Mouse (Mus musculus): ENCODE data around the gene Rora. TPM values are rescaled to one million over a fixed set of nuclear protein-coding genes. Genes with fewer than 3 reads are reported as not detected.
"Not testable (repeated sequence)": the region's sequence is repeated elsewhere in the genome, so short reads cannot be mapped to it uniquely, and the experiment has no call there.

Gene Rora
- total RNA-seq, 2 experiments from 2014 or later: 21.2 to 31.2 TPM

DNA sequence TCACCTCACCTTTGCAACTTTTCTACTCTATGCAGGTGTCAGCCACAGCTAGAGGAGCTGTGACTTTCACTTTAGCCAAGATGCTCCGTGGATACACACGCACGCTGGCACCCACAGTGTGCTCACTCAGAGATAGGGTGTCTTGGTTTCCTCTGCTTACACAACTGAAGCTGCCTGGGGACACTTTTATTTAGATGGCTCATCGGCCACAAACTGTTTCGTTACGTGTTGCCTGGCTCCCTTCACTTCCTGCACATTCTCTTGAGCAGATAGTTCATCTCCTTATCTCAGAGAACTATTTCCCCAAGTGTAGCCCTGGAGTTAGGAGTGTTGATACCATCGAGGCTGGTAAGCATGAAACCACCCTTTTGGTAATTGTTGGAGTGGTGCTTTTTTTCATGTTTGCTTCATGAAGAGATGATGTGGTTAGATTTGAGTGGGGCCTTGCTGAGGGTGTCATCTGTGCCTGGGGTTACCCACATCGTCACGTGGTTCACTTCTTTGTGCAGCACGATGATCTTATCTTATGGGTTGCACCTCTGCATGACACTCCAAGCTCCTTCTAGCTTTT is 380.8 kb downstream of the Rora start:
- intact Hi-C loops (cut with DNase I): no loop called here

DNA sequence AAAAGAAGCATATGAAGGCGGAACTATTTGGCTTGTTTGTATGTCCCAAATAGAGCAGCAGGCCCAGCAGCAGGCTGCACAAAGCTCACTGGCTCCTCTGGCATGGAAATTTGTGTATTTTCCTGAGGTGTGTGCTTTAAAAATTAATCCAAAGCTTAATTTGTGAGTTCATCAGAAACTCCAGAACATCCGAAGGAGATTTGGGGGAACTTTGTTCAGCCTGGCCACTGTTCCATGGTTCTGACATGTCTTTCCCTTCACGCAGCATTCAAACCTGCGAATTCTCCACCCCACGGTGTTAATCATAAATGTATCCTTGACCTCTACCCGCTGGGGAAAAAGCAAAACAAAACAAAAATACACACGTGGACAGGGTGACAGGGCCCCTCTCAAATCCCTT is 381.9 kb downstream of the Rora start:
- no peak for DNase-seq (ENCODE audit: low spot score)
- intact Hi-C loops (cut with DNase I): no loop called here

More for the DNA sequence above, 380.8 kb downstream of the Rora start:
- DNase-seq (ENCODE audit: low spot score): no peak

DNA sequence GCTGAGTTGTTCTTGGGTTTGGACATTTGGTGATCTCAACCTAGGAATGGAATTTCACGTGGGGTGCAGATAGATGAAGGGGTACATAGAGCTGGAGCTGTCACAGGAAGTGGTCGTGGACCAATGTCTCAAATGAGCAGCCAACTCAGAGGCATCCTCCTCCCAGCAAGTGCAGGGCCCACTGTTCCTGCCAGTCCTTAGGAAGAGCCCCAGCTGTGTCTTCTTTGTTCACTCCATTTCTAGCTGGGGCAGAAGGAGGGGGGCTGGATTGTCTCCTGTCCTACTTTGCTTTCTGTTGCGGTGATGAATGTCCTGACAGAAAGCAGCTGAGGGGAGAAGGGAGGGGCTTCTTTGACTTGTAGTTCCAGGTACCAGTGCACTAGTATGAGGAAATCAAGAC is 382.7 kb downstream of the Rora start:
- intact Hi-C loops (cut with DNase I): no loop called here
- DNase-seq (ENCODE audit: low spot score): no peak

DNA sequence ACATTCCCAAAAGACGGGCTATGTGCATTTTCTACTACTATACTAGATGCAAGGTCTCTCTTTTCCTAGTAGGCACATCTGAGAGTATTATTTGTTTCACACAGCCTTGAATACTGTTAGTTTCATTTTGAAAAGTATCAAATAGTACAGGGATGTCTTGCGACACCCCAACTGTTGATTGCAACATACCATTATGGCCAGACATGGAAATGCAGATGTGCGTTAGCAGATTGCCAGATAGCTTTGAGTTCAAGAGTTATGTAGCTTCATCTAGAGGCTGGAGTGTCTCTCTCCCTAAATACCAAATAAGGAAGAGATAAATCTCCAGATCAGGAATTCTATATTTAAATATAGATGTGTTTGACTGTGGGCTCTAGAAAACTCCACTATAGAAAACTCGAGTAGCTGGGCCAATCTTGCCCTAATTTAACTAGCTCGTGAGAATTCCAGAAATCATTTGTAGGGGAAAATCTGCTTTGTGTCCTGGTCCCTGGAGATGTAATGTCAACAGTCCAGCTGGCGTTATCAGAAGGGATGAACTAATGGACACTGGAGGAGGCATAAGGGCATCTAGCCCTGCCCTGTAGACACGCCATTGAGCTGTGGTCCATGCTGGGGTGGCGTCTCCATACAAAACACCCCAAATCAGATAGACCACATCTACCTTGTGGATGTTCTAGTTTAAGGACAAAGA is 390.5 kb downstream of the Rora start:
- intact Hi-C loops (cut with DNase I): no loop called here
- DNase-seq (ENCODE audit: low spot score): peak; percentile 19

DNA sequence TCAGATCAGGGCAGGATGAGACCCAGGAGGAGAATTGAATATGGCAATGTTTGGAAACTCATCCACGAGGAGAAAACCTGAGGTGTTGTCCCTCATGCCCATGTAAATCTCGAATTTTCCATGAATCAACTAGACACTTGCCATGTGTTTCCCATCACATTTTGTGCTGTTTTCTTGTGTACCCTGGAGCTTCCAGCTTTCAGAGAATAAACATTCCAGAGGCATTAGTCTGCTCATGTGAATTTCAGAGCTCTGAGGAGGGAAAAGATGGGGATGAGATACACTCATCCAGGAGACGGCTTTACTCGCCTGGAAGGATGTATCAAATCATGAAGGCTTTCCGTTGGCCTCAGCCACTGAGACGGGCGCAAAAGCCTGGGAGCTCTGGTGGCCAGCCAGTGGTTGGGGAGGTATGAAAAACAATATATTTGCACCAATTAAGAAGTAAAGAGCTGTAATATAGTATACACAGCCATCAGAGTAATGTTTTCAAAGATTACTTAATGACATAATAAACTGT is 391.1 kb downstream of the Rora start:
- no peak for DNase-seq (ENCODE audit: low spot score)
- intact Hi-C loops (cut with DNase I): no loop called here

DNA sequence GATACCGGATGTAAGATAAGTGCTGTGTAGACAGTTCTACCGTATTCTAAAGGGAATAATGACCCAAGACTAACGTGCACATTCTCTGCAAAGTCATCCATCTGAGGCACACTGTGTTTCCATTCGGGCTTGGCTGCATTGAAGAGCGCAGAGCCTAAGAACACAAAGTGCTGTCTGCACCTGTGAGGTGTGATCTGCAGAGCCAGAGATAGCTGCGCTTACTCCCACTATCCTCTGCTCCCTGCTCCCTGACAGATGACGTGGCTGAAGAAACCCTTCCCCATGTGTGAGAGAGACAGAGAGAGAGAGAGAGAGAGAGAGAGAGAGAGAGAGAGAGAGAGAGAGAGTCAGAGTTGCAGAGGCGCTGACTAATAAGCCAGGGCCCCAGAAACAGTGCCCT is 392.3 kb downstream of the Rora start:
- intact Hi-C loops (cut with DNase I): no loop called here
- DNase-seq (ENCODE audit: low spot score): no peak

DNA sequence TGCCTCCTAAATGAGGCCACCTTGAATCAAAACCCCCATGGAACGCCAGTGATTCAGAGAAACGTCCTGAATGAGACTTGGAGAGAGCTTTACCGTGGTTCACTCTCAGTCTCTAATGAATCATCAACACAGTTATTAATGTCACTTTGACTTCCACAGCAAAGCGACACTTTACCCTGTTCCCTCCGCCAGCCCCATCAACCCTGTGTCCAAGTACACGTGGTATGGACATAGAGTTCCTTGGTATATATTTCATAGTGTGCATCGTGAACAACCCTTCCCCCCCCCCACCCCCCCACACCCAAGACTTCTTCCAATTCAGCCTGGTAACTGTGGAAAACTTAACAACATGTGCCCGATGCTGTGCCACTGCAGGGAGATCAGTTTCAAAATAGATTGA is 397.3 kb downstream of the Rora start:
- intact Hi-C loops (cut with DNase I): no loop called here

DNA sequence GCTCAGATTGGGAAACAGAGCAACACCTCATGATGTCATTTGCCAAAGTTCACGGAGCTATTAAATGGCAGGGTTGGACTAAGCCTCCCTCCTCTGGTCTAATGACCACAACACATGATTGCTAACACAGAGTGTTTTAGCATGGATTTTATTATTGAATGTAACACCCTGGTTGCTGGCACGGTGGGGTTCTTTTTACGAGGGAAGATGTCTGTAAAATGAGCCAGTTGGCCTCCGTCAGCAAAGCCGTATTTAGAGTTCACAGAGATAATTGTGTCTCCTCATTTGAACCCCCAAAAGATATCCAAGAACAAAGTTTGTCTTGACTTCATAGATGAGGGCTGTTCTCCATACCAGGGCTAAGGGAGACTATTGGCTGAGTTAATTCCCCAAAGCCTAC is 398.3 kb downstream of the Rora start:
- intact Hi-C loops (cut with DNase I): no loop called here
- no peak for DNase-seq (ENCODE audit: low spot score)

More for the DNA sequence above, 397.3 kb downstream of the Rora start:
- no peak for DNase-seq (ENCODE audit: low spot score)

DNA sequence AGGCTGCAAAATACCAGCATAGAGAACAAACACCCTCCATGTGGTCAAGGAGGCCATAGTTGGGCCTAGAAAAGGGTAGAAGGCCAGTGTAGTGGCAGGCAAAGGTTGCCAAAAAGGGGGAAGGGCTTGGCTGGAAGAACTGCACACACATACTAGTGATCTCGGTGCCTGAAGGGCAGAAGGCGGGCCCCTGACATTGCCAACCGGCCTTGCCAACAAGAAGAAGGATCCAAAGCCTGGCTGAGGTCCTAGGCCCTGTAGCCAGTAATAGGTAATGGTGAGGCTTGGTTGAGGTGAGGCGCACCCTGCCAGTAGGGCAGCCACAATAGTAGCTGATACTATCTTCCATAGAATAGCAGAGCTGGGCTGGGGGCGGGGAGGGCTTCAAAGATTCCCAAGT is 401.7 kb downstream of the Rora start:
- intact Hi-C loops (cut with DNase I): no loop called here
- peak; percentile 15 for DNase-seq (ENCODE audit: low spot score)

DNA sequence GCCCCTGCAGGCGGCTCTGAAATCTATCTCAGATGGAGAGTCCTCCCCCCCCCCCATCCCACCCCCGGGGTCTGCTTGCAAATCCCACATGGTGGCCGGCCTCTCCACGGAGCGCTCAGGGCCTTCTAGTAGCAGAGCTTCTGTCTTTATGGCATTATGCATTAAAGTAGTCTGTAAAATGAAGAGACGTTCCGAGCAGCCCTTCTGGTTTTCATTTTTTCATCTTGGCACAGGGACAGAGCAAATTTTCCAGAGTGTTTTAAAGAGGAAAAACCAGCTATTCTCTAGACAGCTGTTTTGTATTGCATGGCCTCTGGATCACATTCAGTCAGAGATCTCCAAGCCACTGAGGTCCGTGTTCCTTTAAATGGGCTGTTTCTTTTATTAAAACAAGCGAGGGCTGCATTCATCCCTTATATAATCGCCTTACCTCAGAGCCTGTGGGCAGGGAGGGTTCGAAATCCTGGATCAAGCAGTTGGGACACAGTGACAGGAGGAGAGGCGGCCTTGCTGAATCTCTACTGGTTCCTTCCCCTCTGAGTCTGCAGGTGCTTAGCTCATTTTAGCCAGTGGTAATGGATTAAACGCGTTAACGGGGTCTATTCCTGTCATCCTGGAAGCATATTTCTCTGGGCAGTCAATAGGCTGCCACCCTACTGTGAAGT is 417.7 kb downstream of the Rora start:
- intact Hi-C loops (cut with DNase I): no loop called here
- no peak for DNase-seq (ENCODE audit: low spot score)

DNA sequence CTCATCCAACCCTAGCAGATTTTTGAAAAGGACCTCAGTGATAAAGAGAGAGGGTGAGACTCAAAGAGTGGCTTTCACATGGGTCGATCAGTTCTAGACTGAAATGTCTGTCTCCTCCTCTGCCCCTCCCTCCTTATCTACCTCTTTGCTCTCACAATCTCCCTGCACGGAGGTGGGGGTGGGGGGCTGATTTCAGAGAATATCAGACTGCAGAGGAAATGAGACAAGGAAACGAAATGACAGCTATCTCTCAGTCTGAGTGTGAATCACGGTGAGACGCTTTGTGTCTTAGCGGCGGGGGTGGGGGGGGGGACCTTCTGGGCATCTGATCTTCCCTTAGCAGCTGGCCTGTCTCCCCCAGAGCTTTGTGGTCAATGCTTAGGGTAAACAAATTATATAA is 419.7 kb downstream of the Rora start:
- intact Hi-C loops (cut with DNase I): no loop called here
- DNase-seq (ENCODE audit: low spot score): no peak

DNA sequence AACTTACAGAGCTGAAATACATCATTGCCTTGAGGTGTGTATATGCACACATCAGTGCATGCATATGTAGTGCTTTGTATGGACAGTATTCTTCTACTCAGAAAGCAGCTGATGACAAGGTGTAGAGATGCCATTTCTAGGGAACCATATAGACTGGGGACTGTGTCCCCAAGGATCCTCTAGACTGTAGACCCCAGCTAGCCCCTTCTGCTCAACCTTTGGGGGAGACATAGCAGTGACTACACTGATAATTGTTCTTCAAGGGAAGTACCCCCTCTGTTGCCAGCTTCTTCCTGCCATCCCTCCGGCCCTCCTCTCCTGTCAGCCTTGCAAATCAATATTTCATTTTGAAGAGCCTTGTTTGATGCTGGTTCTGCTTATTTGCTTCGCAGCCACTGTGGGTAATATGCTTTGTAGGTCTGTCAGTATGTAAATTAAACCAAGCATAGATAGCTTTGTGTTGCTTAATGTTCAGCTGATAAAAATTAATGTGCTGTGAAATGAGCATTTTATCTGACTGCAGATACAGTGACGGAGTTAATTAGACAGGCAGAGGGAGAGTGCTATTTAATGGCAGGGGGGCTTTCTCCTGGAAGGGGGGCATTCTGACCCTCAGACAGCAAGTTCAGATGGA is 430.6 kb downstream of the Rora start:
- intact Hi-C loops (cut with DNase I): no loop called here
- DNase-seq (ENCODE audit: low spot score): no peak

DNA sequence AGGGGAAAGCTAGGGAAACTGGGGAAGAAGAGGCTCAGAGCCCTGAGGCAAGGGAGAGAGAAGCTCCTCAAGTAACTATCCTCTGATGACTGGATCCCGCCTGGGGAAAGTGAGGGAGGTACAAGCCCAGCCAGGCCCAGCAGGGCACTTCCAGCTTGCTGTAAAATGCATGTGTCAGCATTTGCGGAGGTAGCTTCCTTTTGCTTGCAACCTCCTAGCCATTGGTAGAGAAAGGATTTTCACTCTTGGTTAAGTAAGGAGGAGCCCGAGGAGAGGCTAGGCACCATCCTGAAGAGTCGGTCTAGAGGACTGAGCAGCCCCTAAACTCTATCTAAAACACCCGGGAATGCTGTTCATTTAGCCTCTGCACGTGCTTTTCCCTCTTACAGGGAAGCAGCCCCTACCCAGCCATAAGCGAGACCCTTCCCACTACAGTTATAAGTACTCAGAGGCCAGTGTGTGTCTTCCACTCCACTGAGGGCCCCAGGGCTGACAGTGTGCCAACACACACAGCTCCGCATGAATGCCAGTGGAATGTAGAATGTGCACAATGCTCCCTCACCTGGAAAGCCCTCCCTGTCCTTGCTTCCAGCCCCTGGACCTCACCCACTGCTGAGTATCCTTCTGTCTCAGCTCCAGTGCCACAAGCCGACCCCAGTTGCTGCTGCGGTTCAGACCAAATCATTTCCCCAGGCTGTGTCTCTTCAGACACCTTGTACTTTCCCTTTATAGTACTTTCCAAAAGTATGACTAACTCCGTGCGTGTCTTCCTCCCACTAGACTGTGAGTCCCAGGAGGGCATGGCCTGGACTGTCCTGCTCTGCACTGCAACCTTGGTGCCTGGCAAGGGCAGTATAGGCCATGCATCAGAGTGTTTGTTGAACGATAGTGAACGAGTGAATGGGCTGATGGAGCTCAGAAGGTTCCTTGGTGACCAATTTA is 431.4 kb downstream of the Rora start:
- intact Hi-C loops (cut with DNase I): no loop called here

DNA sequence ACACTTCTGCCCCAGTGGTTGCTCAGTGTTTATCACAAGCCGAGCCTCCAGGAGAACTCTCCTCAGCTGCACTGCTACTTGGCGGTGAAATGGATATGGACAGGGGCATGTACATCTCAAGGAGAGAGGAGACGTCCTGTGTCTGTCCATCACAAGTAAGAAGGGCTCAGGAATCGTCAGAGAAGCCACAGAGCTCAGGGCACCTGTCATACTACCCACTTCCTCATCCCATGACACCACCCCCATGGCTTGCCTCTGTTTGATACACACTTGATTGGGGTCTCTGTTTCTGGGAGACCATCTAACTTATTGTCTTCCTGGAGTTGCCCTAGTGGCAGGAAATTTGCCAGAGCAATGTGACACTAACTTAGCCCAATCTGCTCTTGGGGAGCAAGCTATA is 433.3 kb downstream of the Rora start:
- DNase-seq (ENCODE audit: low spot score): no peak
- intact Hi-C loops (cut with DNase I): no loop called here

More for the DNA sequence above, 431.4 kb downstream of the Rora start:
- no peak for DNase-seq (ENCODE audit: low spot score)

DNA sequence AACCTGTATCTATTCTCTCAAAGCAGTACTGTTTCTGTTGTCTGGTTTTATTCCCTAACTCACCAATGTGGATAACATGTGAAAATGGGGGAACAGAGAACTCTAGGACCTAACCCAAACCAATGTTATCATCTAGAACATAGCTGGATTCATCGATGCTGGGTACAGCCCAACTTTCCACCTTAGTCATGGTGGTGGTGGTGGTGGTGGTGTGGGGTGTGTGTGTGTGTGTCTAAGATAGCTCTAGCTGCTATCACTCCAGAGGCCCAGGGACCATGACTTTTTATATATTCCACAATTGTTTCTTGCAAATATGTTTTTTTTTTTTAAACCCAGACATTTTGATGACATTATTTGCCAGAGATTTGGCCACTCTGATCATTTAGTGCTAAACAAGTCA is 433.7 kb downstream of the Rora start:
- no peak for DNase-seq (ENCODE audit: low spot score)
- intact Hi-C loops (cut with DNase I): no loop called here

DNA sequence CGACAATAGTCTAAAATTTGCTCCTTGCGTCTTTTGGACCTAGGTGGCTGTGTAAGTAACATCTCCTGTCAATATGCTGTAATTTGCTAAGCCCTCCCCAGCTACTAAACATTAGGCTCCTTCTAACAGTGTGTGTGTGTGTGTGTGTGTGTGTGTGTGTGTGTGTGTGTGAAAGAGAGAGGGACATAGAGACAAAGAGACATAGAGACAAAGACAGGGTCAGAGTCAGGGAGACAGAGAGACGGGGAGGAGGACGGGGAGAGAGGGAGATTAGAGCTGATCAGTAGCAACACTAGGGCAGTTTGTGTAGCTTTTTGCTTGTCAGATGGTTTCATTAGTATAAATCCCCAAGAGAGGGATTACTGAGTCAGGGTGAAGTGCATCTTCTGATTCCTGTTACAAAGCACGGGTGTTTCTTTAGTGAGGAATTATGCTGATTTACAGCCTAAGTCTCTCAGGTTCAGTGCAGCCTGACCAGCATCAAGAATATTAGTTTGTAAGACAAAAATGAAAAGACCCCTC is 437.2 kb downstream of the Rora start:
- no peak for DNase-seq (ENCODE audit: low spot score)
- intact Hi-C loops (cut with DNase I): no loop called here

DNA sequence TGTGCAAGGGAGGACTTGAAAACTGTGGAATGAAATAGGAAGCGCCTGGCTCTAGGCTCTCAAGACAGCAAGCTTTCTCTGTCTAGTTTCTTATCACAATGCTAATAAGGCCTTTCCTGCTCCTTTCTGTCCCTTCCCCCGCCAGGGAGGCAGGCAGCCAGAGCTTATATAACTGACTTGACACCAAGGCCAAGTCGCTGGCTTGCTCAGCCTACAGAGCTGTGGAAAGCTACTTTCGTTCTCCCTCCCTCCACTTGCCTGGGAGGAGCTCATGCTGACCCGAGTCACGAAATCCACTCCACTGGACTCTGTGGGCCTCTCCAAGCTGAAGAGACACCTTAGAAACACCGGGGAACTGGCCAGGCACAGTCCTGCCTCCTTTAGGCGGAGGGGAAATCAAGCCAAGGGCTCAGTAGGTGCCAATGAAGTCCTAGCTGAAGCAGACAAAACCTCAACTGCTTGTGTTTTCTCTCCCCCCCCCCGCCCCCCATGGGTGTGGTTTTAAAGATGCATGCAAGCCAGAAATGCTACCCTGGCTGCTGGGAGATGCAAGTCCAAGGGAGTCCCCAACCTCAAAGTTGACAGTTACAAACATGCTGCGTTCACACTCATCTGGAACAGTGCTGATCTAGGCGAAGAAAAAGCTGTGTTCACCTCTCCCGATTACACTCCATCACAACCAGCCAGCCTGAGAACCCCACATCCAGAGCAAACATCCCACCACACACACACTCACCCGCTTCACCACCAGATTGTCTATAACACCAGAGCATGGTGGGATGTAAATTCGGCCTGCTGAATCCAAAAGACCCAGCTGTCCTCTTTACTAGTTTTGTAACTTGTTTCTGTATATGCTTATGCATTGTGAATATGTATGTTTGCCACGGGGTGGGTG is 438.8 kb downstream of the Rora start:
- DNase-seq (ENCODE audit: low spot score): peak; percentile 95
- intact Hi-C loops (cut with DNase I): no loop called here

DNA sequence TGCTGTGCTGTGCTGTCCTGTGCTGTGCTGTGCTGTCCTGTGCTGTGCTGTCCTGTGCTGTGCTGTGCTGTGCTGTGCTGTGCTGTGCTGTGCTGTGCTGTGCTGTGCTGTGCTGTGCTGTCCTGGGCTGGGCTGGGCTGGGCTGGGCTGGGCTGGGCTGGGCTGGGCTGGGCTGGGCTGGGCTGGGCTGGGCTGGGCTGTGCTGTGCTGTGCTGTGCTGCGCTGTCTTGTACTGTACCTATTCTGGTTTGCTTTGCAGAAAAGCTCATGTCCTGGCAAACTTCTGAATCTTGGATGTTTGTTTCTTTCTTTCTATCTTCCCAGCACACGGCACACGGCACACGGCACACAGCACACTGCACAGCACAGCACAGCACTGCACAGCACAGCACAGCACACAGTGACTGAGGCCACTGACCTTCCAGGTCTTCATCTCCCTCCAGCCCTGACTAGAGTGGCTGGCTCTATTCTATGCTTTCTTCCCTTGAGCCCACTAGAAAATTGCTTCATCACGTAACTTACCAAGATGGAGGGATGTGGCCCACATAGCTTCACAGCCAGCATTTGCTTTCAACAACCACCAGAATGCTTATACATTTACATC is 446.7 kb downstream of the Rora start:
- intact Hi-C loops (cut with DNase I); DNase-seq (ENCODE audit: low spot score): not testable (repeated sequence)

Measured in heart, postnatal 25 days (tissue).